Mouse (Mus musculus): ENCODE results near the gene Prkag1.

The Prkag1 gene

GRCm38 (mm10) chr15:98830736-98831683 lies at the start of gene Prkag1:
Gene Prkag1, minus strand, starts transcription at chr15:98831521.
- DNase-seq, result peak; percentile 92

- peak; percentile 76 for DNase-seq
Measured at GRCm38 (mm10) chr15:98877331-98877730, 46.0 kb upstream of the Prkag1 start.

GRCm38 (mm10) chr15:98871916-98872888 lies 40.9 kb upstream of the Prkag1 start:
- DNase-seq, result peak; percentile 96

GRCm38 (mm10) chr15:98871070-98871915 lies 40.0 kb upstream of the Prkag1 start, which contains the start of gene Kmt2d:
Gene Kmt2d, minus strand, starts transcription at chr15:98871204.
- no peak for DNase-seq

GRCm38 (mm10) chr15:98870179-98871069 lies 39.1 kb upstream of the Prkag1 start:
- peak; percentile 60 for DNase-seq

- DNase-seq, result peak; percentile 28
Measured at GRCm38 (mm10) chr15:98869342-98870178, 38.2 kb upstream of the Prkag1 start.

- no peak for DNase-seq
Measured at GRCm38 (mm10) chr15:98868346-98869063, 37.2 kb upstream of the Prkag1 start.

- no peak for DNase-seq
Measured at GRCm38 (mm10) chr15:98867321-98867720, 36.0 kb upstream of the Prkag1 start.

- no peak for DNase-seq
Measured at GRCm38 (mm10) chr15:98866501-98866900, 35.2 kb upstream of the Prkag1 start.

GRCm38 (mm10) chr15:98865771-98866170 lies 34.5 kb upstream of the Prkag1 start:
- DNase-seq, result no peak

GRCm38 (mm10) chr15:98864951-98865350 lies 33.6 kb upstream of the Prkag1 start:
- DNase-seq, result no peak

- DNase-seq, result no peak
Measured at GRCm38 (mm10) chr15:98863451-98863958, 32.2 kb upstream of the Prkag1 start.

GRCm38 (mm10) chr15:98861701-98862410 lies 30.5 kb upstream of the Prkag1 start:
- no peak for DNase-seq

- no peak for DNase-seq
Measured at GRCm38 (mm10) chr15:98860921-98861320, 29.6 kb upstream of the Prkag1 start.

- no peak for DNase-seq
Measured at GRCm38 (mm10) chr15:98859319-98860043, 28.2 kb upstream of the Prkag1 start.

- no peak for DNase-seq
Measured at GRCm38 (mm10) chr15:98854214-98854613, 22.9 kb upstream of the Prkag1 start.

- DNase-seq, result no peak
Measured at GRCm38 (mm10) chr15:98853161-98853937, 22.0 kb upstream of the Prkag1 start.
